Mouse (Mus musculus): ENCODE results near the gene Ch25h. TPM values are rescaled to one million over a fixed set of nuclear protein-coding genes. Genes with fewer than 3 reads are reported as not detected.
A peak's percentile ranks its signal among the peaks of the same experiment; 100 is the strongest.

The Ch25h gene
- total RNA-seq, 1 experiment: 0.89 TPM

DNA sequence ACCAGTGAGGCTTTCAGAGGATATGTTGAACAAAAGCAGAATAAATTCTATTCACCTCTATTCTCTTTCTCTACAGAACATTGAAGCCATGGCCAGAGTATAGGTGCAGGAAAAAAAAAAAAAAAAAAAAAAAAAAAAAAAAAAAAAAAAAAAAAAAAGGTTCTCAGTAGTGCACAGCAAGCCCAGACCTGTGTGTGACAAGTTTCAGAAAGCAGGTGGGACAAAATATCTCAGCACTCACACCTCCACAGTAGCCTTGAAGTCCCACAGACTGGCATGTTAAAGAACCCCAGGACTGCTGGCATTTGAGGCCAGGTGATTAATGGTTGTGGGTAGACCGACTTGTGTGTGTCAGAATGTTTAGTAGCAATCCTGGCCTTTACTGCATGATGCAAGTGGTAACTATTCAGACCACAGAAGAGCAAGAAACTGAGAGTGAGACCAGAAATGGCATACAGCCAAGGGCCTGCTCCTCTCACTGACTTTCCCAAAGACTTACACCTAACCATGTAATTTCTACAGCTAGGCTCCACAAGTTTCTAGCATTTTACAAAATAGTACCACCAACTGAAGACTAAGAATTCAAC is 24.1 kb downstream of the Ch25h start:
- in situ Hi-C loops (cut with MboI; ENCODE audit: low sequenced_read_pairs in 2 of 2, unreplicated experiment in 2 of 2): no loop called here
- H3K27ac ChIP-seq (ENCODE audit: insufficient read depth, low read depth, low read length, poor library complexity, severe bottlenecking): no peak overlapping the region
- no peak for DNase-seq (ENCODE audit: low read depth, low spot score)

DNA sequence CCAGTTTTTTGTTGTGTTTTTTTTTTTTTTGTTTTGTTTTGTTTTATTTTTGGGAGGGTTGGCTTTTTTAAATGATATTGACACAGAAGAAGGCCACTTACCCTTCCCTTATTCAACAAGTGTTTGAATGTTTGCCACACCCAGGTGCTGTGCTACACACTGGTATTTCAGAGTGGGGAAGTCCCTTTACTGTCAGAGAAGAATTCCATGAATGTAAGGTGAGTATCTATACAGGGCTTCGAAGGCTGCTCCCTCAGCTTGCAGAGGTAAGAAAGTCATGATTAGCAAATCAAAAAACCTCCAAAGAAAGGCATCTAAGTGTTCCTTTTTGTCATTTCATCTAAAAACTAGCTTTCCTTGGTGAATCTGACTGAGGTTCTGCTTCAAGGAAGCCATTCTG is 26.1 kb downstream of the Ch25h start:
- H3K4me3 ChIP-seq (ENCODE audit: insufficient read depth in 1 of 2, low read depth in 1 of 2, low read length in 2 of 2, poor library complexity in 1 of 2, severe bottlenecking in 1 of 2): no peak overlapping the region
- H3K27ac ChIP-seq (ENCODE audit: insufficient read depth, low read depth, low read length, poor library complexity, severe bottlenecking): no peak overlapping the region
- TF ChIP-seq MAFK (IDR thresholded peaks at IDR 0.05; ENCODE audit: insufficient read depth, low read depth, low read length) (no peak), HCFC1 (IDR thresholded peaks at IDR 0.05; ENCODE audit: borderline replicate concordance, insufficient read depth, low read length) (no peak), ZNF384 (IDR thresholded peaks at IDR 0.05; ENCODE audit: low read depth, low read length) (no peak), ZC3H11A (IDR thresholded peaks at IDR 0.05; ENCODE audit: borderline replicate concordance, low read depth, low read length) (no peak), CHD2 (IDR thresholded peaks at IDR 0.05; ENCODE audit: low read depth, low read length) (no peak)
- in situ Hi-C loops (cut with MboI; ENCODE audit: low sequenced_read_pairs in 2 of 2, unreplicated experiment in 2 of 2): no loop called here
- no peaks in the 10 kb centered on the region for H3K36me3 ChIP-seq (ENCODE audit: control insufficient read depth, insufficient read depth, low read length, poor library complexity, severe bottlenecking)
- no peaks in the 10 kb centered on the region for H3K9me3 ChIP-seq (ENCODE audit: control insufficient read depth, insufficient read depth, low read depth, low read length)
- H3K9ac ChIP-seq (ENCODE audit: insufficient read depth, low read depth, low read length, poor library complexity, severe bottlenecking): no peak overlapping the region
- DNase-seq (ENCODE audit: low read depth, low spot score): peak; percentile 16
- no peaks in the 10 kb centered on the region for H3K4me1 ChIP-seq (ENCODE audit: control insufficient read depth in 2 of 2, insufficient read depth in 2 of 2, low read length in 2 of 2, poor library complexity in 1 of 2)

More for the DNA sequence above, 24.1 kb downstream of the Ch25h start:
- H3K9me3 ChIP-seq (ENCODE audit: control insufficient read depth, insufficient read depth, low read depth, low read length): no peaks in the 10 kb centered on the region
- no peaks in the 10 kb centered on the region for H3K36me3 ChIP-seq (ENCODE audit: control insufficient read depth, insufficient read depth, low read length, poor library complexity, severe bottlenecking)
- no peak overlapping the region for H3K4me3 ChIP-seq (ENCODE audit: insufficient read depth in 1 of 2, low read depth in 1 of 2, low read length in 2 of 2, poor library complexity in 1 of 2, severe bottlenecking in 1 of 2)
- H3K9ac ChIP-seq (ENCODE audit: insufficient read depth, low read depth, low read length, poor library complexity, severe bottlenecking): no peak overlapping the region
- no peaks in the 10 kb centered on the region for H3K4me1 ChIP-seq (ENCODE audit: control insufficient read depth in 2 of 2, insufficient read depth in 2 of 2, low read length in 2 of 2, poor library complexity in 1 of 2)
- no peak for TF ChIP-seq MAFK (IDR thresholded peaks at IDR 0.05; ENCODE audit: insufficient read depth, low read depth, low read length)
- no peak for TF ChIP-seq HCFC1 (IDR thresholded peaks at IDR 0.05; ENCODE audit: borderline replicate concordance, insufficient read depth, low read length)
- peak; percentile 73 for TF ChIP-seq ZNF384 (IDR thresholded peaks at IDR 0.05; ENCODE audit: low read depth, low read length)
- TF ChIP-seq CHD2 (IDR thresholded peaks at IDR 0.05; ENCODE audit: low read depth, low read length): no peak

DNA sequence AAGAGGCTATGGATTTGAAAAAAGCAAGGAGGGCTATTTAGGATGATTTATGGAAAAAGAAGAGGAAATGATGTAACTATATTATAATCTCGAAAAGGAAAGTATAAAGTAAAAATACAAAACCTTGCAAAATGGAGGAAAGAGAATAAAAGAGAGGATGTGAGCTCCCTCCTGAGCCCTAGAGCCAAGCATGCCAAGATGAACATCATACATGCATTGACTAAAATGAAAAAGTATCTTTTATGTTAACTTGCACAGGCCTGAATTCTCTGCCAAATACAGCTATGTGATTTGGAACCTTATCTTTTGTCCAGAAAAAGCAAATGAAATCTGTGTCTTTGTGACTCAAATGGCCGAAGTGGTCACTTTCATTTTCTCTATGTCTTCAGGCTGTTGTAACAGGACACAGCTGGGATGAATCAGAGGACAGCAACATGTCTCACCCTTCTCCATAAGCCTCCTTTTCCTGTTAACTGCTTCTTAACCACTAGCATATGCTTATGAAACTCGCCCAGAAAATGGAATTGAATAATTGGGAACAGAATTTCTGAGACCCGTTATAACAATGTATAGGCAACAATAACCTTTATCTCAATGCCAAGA is 29.5 kb downstream of the Ch25h start:
- Histone ChIP-seq H3K9me3 (ENCODE audit: control insufficient read depth, insufficient read depth, low read depth, low read length) (no peaks in the 10 kb centered on the region), H3K27ac (ENCODE audit: insufficient read depth, low read depth, low read length, poor library complexity, severe bottlenecking) (no peak overlapping the region), H3K4me3 (ENCODE audit: insufficient read depth in 1 of 2, low read depth in 1 of 2, low read length in 2 of 2, poor library complexity in 1 of 2, severe bottlenecking in 1 of 2) (no peak overlapping the region), H3K9ac (ENCODE audit: insufficient read depth, low read depth, low read length, poor library complexity, severe bottlenecking) (no peak overlapping the region), H3K36me3 (ENCODE audit: control insufficient read depth, insufficient read depth, low read length, poor library complexity, severe bottlenecking) (no peaks in the 10 kb centered on the region), H3K4me1 (ENCODE audit: control insufficient read depth in 2 of 2, insufficient read depth in 2 of 2, low read length in 2 of 2, poor library complexity in 1 of 2) (no peaks in the 10 kb centered on the region)
- in situ Hi-C loops (cut with MboI; ENCODE audit: low sequenced_read_pairs in 2 of 2, unreplicated experiment in 2 of 2): no loop called here
- no peak for DNase-seq (ENCODE audit: low read depth, low spot score)
- TF ChIP-seq ZC3H11A (IDR thresholded peaks at IDR 0.05; ENCODE audit: borderline replicate concordance, low read depth, low read length) (no peak), CHD2 (IDR thresholded peaks at IDR 0.05; ENCODE audit: low read depth, low read length) (no peak), MAFK (IDR thresholded peaks at IDR 0.05; ENCODE audit: insufficient read depth, low read depth, low read length) (no peak), ZNF384 (IDR thresholded peaks at IDR 0.05; ENCODE audit: low read depth, low read length) (no peak), HCFC1 (IDR thresholded peaks at IDR 0.05; ENCODE audit: borderline replicate concordance, insufficient read depth, low read length) (no peak)

DNA sequence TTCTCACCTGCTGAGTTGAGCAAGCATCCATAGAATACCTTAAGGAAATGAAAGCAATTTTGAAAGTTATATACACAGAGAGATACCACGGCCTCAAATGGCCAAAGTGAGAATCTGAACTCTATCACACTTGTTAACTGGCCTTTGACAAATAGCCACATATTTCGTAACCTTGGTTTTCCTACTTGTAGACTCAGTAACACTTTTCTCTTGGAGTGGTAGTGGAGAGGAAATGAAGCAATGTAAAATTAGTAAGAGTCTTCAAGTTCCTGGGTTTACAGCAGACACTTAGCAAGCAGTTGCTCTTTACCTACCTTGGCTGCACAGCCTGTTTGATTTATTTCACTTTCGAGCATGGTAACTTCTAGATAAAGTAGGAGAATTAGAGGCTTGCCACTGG is 30.2 kb downstream of the Ch25h start:
- in situ Hi-C loops (cut with MboI; ENCODE audit: low sequenced_read_pairs in 2 of 2, unreplicated experiment in 2 of 2): no loop called here

More for the DNA sequence above, 30.2 kb downstream of the Ch25h start:
- TF ChIP-seq CHD2 (IDR thresholded peaks at IDR 0.05; ENCODE audit: low read depth, low read length) (no peak), MAFK (IDR thresholded peaks at IDR 0.05; ENCODE audit: insufficient read depth, low read depth, low read length) (no peak), HCFC1 (IDR thresholded peaks at IDR 0.05; ENCODE audit: borderline replicate concordance, insufficient read depth, low read length) (no peak), ZC3H11A (IDR thresholded peaks at IDR 0.05; ENCODE audit: borderline replicate concordance, low read depth, low read length) (no peak), ZNF384 (IDR thresholded peaks at IDR 0.05; ENCODE audit: low read depth, low read length) (no peak)
- Histone ChIP-seq H3K9me3 (ENCODE audit: control insufficient read depth, insufficient read depth, low read depth, low read length) (no peaks in the 10 kb centered on the region), H3K4me3 (ENCODE audit: insufficient read depth in 1 of 2, low read depth in 1 of 2, low read length in 2 of 2, poor library complexity in 1 of 2, severe bottlenecking in 1 of 2) (no peak overlapping the region), H3K36me3 (ENCODE audit: control insufficient read depth, insufficient read depth, low read length, poor library complexity, severe bottlenecking) (no peaks in the 10 kb centered on the region), H3K4me1 (ENCODE audit: control insufficient read depth in 2 of 2, insufficient read depth in 2 of 2, low read length in 2 of 2, poor library complexity in 1 of 2) (no peaks in the 10 kb centered on the region), H3K27ac (ENCODE audit: insufficient read depth, low read depth, low read length, poor library complexity, severe bottlenecking) (no peak overlapping the region), H3K9ac (ENCODE audit: insufficient read depth, low read depth, low read length, poor library complexity, severe bottlenecking) (no peak overlapping the region)
- no peak for DNase-seq (ENCODE audit: low read depth, low spot score)
